Mouse (Mus musculus): ENCODE measurements around the gene Gata1. TPM values are rescaled to one million over a fixed set of nuclear protein-coding genes. Genes with fewer than 3 reads are reported as not detected.
"Not testable (repeated sequence)": the region's sequence is repeated elsewhere in the genome, so short reads cannot be mapped to it uniquely, and the experiment has no call there.

Gene Gata1
- polyA plus RNA-seq, 1 experiment from 2014 or later = 4.1 TPM

DNA sequence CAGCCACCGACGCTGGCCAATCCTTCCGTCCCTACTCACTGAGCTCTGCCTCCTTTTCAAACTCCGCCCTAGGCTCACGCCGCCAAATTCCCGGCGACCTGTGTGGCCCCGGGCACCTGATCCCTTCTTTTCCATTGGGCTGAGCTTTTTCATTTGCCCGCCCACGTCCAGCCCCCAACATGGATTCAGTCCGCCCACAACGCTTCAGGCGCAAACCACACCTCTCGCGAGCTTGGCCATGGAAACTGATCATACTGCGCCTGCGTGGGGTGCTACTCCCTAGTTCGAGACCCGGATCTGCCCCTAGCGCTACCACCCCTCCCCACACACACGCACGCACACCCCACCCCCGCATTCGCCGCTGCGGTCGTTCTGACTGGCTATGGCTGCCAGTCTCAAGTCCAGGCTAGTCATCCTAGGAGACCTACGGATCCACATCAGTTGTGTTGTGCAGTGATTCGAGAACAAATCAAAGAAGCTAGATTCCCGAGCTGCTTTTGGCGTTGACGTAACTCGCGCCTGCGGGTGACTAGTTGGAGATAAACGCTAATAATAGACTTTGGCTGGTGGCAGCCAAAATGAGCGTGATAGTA lies 29.9 kb downstream of the Gata1 start:
- Histone ChIP-seq H3K9me3 (replicated peaks) (no peaks in the 10 kb centered on the region), H3K36me3 (0 out of 2 replicates have a peak, but pooled peaks cover 4% of the 10 kb centered on the region), H3K27ac (peak overlapping the region; percentile 85), H3K4me3 (peak overlapping the region; percentile 57), H3K4me1 (no peaks in the 10 kb centered on the region), H3K27me3 (ENCODE audit: low read depth, poor library complexity, severe bottlenecking) (no peaks in the 10 kb centered on the region)
- 13% methylated on average over 38 of the region's 38 CpGs for WGBS
- DNase-seq (ENCODE audit: low spot score) = peak; percentile 87

DNA sequence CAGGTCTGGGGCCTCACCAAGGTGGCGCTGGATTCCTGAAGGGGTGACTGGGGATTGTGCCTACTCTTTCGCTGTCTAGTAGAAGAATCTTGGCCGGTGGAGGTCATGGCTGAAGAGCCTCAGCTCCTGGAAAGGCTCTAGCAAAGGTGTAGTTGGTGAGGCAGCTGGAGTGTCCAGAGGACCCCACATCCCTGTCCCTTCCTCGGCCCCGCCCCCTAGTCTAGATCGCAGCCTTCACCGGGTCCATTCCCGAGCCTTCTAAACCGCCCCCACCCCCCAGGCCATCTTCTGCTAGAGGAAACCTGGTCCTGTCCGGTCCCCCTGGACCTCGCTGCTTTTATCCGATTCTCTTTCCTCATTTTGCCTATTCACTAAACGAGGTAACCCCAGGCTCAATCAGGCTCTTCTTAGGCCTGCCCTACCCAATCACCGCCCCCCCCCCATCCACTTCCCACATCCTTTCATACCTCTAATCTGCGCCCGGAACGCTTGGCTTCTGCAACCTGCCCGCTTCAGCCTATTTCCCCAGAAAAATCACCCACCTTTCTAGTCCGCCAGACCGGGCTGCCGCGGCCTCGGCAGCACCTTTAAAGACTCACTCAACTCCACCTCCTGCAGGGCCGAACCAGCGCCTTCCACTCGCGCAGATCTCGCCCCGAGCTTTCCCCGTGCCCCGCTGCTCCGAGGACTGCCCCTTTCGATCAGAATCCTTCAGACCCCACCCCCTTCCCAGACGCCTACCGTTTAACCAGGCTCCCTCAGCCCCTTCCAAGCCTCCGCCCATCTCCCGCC lies 30.6 kb downstream of the Gata1 start, which contains the start of gene Hdac6:
Hdac6 (minus strand) TSS at position 782 of the 792 bp plus-strand sequence.
- H3K9me3 ChIP-seq (replicated peaks) = no peaks in the 10 kb centered on the region

GRCm38 (mm10) chrX:7945618-7946017 lies 32.3 kb downstream of the Gata1 start:
- H3K27ac ChIP-seq = no peak overlapping the region
- no peak for DNase-seq (ENCODE audit: low spot score)
- H3K36me3 ChIP-seq = peaks cover 11% of the 10 kb centered on the region
- H3K27me3 ChIP-seq (ENCODE audit: low read depth, poor library complexity, severe bottlenecking) = no peaks in the 10 kb centered on the region
- no peak overlapping the region for H3K4me3 ChIP-seq
- H3K4me1 ChIP-seq = no peaks in the 10 kb centered on the region
- no peaks in the 10 kb centered on the region for H3K9me3 ChIP-seq (replicated peaks)
- 54% methylated on average over 8 of the region's 8 CpGs for WGBS

More for the DNA sequence above, 30.6 kb downstream of the Gata1 start, which contains the start of gene Hdac6:
- peak; percentile 46 for DNase-seq (ENCODE audit: low spot score)
- H3K36me3 ChIP-seq = 0 out of 2 replicates have a peak, but pooled peaks cover 4% of the 10 kb centered on the region
- peak within 1 kb of the TSS; percentile 85 for H3K27ac ChIP-seq
- no peaks in the 10 kb centered on the region for H3K27me3 ChIP-seq (ENCODE audit: low read depth, poor library complexity, severe bottlenecking)
- H3K4me3 ChIP-seq = peak within 1 kb of the TSS; percentile 57
- WGBS = 17% methylated on average over 36 of the region's 37 CpGs
- no peaks in the 10 kb centered on the region for H3K4me1 ChIP-seq

DNA sequence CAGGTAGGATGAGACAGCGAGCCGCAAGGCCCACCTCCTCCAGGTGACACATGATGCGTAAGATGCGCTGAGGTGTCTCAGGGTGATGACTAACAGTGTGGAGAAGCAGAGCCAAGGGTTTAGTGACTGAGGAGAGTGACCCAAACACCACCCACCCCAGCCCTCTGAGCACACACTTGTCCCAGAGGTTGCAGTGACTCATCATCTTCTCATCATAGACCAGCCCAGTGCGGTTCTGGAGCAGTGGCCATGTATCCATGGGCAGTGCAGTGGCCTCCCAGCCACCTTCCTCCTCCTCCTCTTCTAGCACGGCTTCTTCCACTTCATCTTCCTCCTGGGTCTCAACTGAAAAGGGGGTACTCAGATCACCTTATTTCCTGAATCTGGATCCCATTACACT lies 40.2 kb downstream of the Gata1 start:
- 94% methylated on average over 6 of the region's 6 CpGs for WGBS

GRCm38 (mm10) chrX:7936874-7937273 lies 41.0 kb downstream of the Gata1 start:
- H3K36me3 ChIP-seq = peaks cover 60% of the 10 kb centered on the region
- DNase-seq (ENCODE audit: low spot score) = no peak
- H3K27ac ChIP-seq = no peak overlapping the region
- no peaks in the 10 kb centered on the region for H3K27me3 ChIP-seq (ENCODE audit: low read depth, poor library complexity, severe bottlenecking)
- H3K4me3 ChIP-seq = no peak overlapping the region
- WGBS = 24% methylated on average over 11 of the region's 11 CpGs
- no peaks in the 10 kb centered on the region for H3K4me1 ChIP-seq
- no peaks in the 10 kb centered on the region for H3K9me3 ChIP-seq (replicated peaks)

More for the DNA sequence above, 40.2 kb downstream of the Gata1 start:
- DNase-seq (ENCODE audit: low spot score) = no peak
- Histone ChIP-seq H3K9me3 (replicated peaks) (no peaks in the 10 kb centered on the region), H3K4me1 (no peaks in the 10 kb centered on the region), H3K4me3 (no peak overlapping the region), H3K36me3 (peaks cover 54% of the 10 kb centered on the region), H3K27ac (no peak overlapping the region), H3K27me3 (ENCODE audit: low read depth, poor library complexity, severe bottlenecking) (no peaks in the 10 kb centered on the region)

- Histone ChIP-seq H3K4me1 (no peaks in the 10 kb centered on the region), H3K9me3 (replicated peaks) (0 out of 2 replicates have a peak, but pooled peaks cover 2% of the 10 kb centered on the region), H3K36me3 (peaks cover 42% of the 10 kb centered on the region), H3K27ac (no peak within 1 kb of the TSS), H3K27me3 (ENCODE audit: low read depth, poor library complexity, severe bottlenecking) (peaks cover 65% of the 10 kb centered on the region), H3K4me3 (no peak within 1 kb of the TSS)
- WGBS = 14% methylated on average over 19 of the region's 19 CpGs
- DNase-seq (ENCODE audit: low spot score) = no peak
Measured at GRCm38 (mm10) chrX:7928270-7928790, 49.5 kb downstream of the Gata1 start, which contains the start of gene Eras. Eras (minus strand) TSS chrX:7928607.

GRCm38 (mm10) chrX:7927116-7927515 lies 50.8 kb downstream of the Gata1 start:
- Histone ChIP-seq H3K27me3 (ENCODE audit: low read depth, poor library complexity, severe bottlenecking) (peaks cover 77% of the 10 kb centered on the region), H3K9me3 (replicated peaks) (0 out of 2 replicates have a peak, but pooled peaks cover 2% of the 10 kb centered on the region), H3K4me3 (no peak overlapping the region), H3K4me1 (peaks cover 3% of the 10 kb centered on the region; the same call in 1 of the 2 replicates), H3K36me3 (peaks cover 31% of the 10 kb centered on the region), H3K27ac (no peak overlapping the region)
- DNase-seq (ENCODE audit: low spot score) = no peak
- 17% methylated on average over 10 of the region's 10 CpGs for WGBS

GRCm38 (mm10) chrX:7926266-7926665 lies 51.6 kb downstream of the Gata1 start:
- Histone ChIP-seq H3K27ac (no peak overlapping the region), H3K27me3 (ENCODE audit: low read depth, poor library complexity, severe bottlenecking) (peaks cover 85% of the 10 kb centered on the region), H3K36me3 (peaks cover 23% of the 10 kb centered on the region), H3K4me3 (no peak overlapping the region), H3K9me3 (replicated peaks) (0 out of 2 replicates have a peak, but pooled peaks cover 2% of the 10 kb centered on the region), H3K4me1 (peaks cover 6% of the 10 kb centered on the region; the same call in 1 of the 2 replicates)
- no peak for DNase-seq (ENCODE audit: low spot score)
- WGBS = 70% methylated on average over 6 of the region's 6 CpGs

DNA sequence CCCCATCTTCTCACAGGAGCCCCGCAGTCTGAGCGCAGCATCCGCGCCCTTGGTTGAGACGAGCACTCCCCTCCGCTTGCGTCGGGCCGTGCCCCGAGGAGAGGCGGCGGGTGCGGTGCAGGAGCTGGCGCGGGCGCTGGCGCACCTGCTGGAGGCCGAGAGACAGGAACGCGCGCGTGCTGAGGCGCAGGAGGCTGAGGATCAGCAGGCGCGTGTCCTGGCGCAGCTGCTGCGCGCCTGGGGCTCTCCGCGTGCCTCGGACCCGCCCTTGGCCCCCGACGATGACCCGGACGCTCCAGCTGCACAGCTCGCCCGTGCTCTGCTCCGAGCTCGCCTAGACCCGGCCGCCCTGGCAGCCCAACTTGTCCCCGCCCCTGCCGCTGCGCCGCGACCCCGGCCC lies 55.8 kb downstream of the Gata1 start:
- WGBS = 18% methylated on average over 27 of the region's 48 CpGs

DNA sequence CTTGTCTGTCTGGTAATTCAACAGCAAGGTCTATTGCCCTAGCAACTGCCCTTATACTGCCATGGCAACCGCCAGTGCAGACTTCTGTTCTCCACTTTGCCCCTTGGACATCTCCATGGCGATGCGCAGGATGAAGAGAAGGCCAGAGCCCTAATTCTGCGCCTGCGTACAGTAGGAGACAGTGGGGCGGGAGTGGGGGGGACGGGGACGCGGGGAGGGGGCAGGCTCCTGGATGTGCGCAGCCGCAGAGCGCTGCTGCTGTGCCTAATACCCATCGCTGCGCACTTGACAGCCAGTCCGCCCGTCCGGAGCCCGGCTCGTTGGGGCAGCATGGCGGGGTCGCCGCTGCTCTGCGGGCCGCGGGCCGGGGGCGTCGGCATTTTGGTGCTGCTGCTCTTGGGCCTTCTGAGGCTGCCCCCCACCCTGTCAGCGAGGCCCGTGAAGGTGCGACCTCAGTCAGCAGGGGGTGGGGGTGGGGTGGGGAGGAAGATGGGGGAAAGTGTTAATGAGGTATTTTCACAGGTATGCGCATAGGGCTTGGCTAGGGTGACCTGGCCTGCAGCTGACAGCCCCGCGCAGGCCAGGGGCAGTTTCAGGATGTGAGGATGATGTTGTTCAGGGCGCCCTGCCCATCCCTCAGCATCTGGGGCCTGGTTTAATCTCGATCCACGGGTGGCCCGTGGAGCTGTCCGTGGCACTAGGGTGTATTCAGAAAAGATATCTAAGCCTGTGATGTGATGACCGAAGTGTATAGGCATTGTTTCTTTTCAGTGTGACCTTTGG lies 58.1 kb downstream of the Gata1 start, which contains the start of gene Pcsk1n:
Pcsk1n (plus strand) TSS at position 222 of the 783 bp plus-strand sequence.
- peaks cover 68% of the 10 kb centered on the region for H3K27me3 ChIP-seq (ENCODE audit: low read depth, poor library complexity, severe bottlenecking)
- peak within 1 kb of the TSS; percentile 41 for H3K4me3 ChIP-seq
- DNase-seq (ENCODE audit: low spot score) = peak; percentile 33
- H3K9me3 ChIP-seq (replicated peaks) = no peaks in the 10 kb centered on the region
- H3K36me3 ChIP-seq = no peaks in the 10 kb centered on the region
- WGBS = 16% methylated on average over 40 of the region's 40 CpGs
- peaks cover 12% of the 10 kb centered on the region for H3K4me1 ChIP-seq
- no peak within 1 kb of the TSS for H3K27ac ChIP-seq

More for the DNA sequence above, 55.8 kb downstream of the Gata1 start:
- Histone ChIP-seq H3K36me3 (no peaks in the 10 kb centered on the region), H3K9me3 (replicated peaks) (no peaks in the 10 kb centered on the region), H3K4me3 (peak overlapping the region; percentile 36), H3K27me3 (ENCODE audit: low read depth, poor library complexity, severe bottlenecking) (peaks cover 91% of the 10 kb centered on the region), H3K4me1 (peaks cover 12% of the 10 kb centered on the region), H3K27ac (no peak overlapping the region)
- DNase-seq (ENCODE audit: low spot score) = peak; percentile 47

GRCm38 (mm10) chrX:7917960-7918359 lies 59.9 kb downstream of the Gata1 start:
- WGBS = 73% methylated on average over 6 of the region's 6 CpGs
- peaks cover 12% of the 10 kb centered on the region for H3K4me1 ChIP-seq
- DNase-seq (ENCODE audit: low spot score); H3K9me3 ChIP-seq (replicated peaks); H3K36me3 ChIP-seq; H3K27ac ChIP-seq; H3K4me3 ChIP-seq: not testable (repeated sequence)
- H3K27me3 ChIP-seq (ENCODE audit: low read depth, poor library complexity, severe bottlenecking) = peaks cover 50% of the 10 kb centered on the region

GRCm38 (mm10) chrX:7915669-7916068 lies 62.2 kb downstream of the Gata1 start:
- H3K27me3 ChIP-seq (ENCODE audit: low read depth, poor library complexity, severe bottlenecking) = peaks cover 27% of the 10 kb centered on the region
- H3K9me3 ChIP-seq (replicated peaks); H3K27ac ChIP-seq; DNase-seq (ENCODE audit: low spot score); H3K36me3 ChIP-seq; H3K4me3 ChIP-seq; H3K4me1 ChIP-seq: not testable (repeated sequence)
- 18% methylated on average over 3 of the region's 3 CpGs for WGBS

Data from limb, embryonic 10.5 days (tissue).